Mouse (Mus musculus) liver, embryonic 13.5 days (tissue): Measurements from ENCODE around the gene D10Wsu102e. TPM values are rescaled to one million over a fixed set of nuclear protein-coding genes. Genes with fewer than 3 reads are reported as not detected.

Experiments
- ATAC-seq: fragments of 200-750 bp; cut with Nextera tagmentation; 2 replicates; pipeline ENCODE4 v1.8.0; 2017; ENCODE audit warnings: low read depth, mild to moderate bottlenecking, moderate number of reproducible peaks, moderate library complexity
- DNase-seq: peaks from one replicate; pipeline ENCODE4 v3.0.0; 2022
- H3K27ac ChIP-seq: fragments of 300-500 bp; sonication (generic); 2 replicates; pipeline ENCODE4 v1.5.1; 2015; ENCODE audit warnings: moderate library complexity, mild to moderate bottlenecking, inconsistent platforms
- H3K27me3 ChIP-seq: fragments of 300-500 bp; sonication (generic); 2 replicates; pipeline ENCODE4 v1.6.1; 2015; ENCODE audit warnings: mild to moderate bottlenecking, inconsistent platforms
- H3K36me3 ChIP-seq: fragments of 300-500 bp; sonication (generic); 2 replicates; pipeline ENCODE4 v1.6.1; 2015; ENCODE audit warnings: mild to moderate bottlenecking, inconsistent platforms
- H3K4me1 ChIP-seq: fragments of 300-500 bp; sonication (generic); replicated peaks from 2 replicates; pipeline ENCODE4 v1.6.1; 2015; ENCODE audit warnings: inconsistent platforms
- H3K4me2 ChIP-seq: fragments of 300-500 bp; sonication (generic); 2 replicates; pipeline ENCODE4 v1.6.1; 2015; ENCODE audit warnings: inconsistent platforms, mild to moderate bottlenecking, moderate library complexity
- H3K4me3 ChIP-seq: fragments of 300-500 bp; sonication (generic); replicated peaks from 2 replicates; pipeline ENCODE4 v1.5.1; 2015; ENCODE audit warnings: mild to moderate bottlenecking, inconsistent platforms
- H3K9ac ChIP-seq: fragments of 300-500 bp; sonication (generic); 2 replicates; pipeline ENCODE4 v1.6.1; 2015; ENCODE audit warnings: mild to moderate bottlenecking, inconsistent platforms
- H3K9me3 ChIP-seq: fragments of 300-500 bp; sonication (generic); replicated peaks from 2 replicates; pipeline ENCODE4 v1.6.1; 2016; ENCODE audit warnings: inconsistent platforms
- WGBS: fragments of 180-500 bp; shearing (Covaris S2); methylation state at CpG from one replicate; pipeline ENCODE4 v1.1.7; 2015; ENCODE audit not compliant: insufficient replicate concordance; 5-methylcytosine and 5-hydroxymethylcytosine counted together
- polyA plus RNA-seq: library from polyadenylated mRNA; unstranded; fragments of >200 nt; fragmentation: Nextera tagmentation; extraction: Ambion mirVana; gene quantifications from 2 replicates; pipeline ENCODE4 v1.2.1, GENCODE M21; 2015

The D10Wsu102e gene
- polyA plus RNA-seq, 1 experiment from 2014 or later: 0.28 TPM

DNA sequence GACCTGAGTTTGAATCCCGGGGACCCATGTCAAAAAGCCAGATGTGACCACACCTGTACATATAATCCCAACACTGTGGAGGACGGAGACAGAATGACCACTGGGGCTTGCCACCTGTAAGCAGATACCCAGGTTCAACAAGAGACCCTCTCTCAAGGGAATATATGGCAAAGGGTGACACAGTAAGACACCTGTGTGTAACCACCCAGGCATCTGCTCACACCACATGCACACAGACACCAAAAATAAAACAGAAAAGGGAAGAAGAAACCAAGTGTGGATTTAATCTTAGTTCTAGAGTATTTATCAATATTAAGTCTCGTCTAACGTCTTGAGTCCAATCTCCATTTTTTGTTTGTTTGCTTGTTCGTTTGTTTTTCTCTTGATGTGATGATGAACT lies 28.2 kb upstream of the D10Wsu102e start:
- Histone ChIP-seq H3K27ac (no peak overlapping the region), H3K4me2 (no peak overlapping the region), H3K9me3 (no peaks in the 10 kb centered on the region), H3K4me3 (no peak overlapping the region), H3K9ac (no peak overlapping the region), H3K4me1 (no peaks in the 10 kb centered on the region; the same call in 1 of the 2 replicates), H3K27me3 (peaks cover 42% of the 10 kb centered on the region), H3K36me3 (no peaks in the 10 kb centered on the region)
- ATAC-seq (no peak), DNase-seq (no peak)
- 60% methylated on average over 5 of the region's 5 CpGs for WGBS

DNA sequence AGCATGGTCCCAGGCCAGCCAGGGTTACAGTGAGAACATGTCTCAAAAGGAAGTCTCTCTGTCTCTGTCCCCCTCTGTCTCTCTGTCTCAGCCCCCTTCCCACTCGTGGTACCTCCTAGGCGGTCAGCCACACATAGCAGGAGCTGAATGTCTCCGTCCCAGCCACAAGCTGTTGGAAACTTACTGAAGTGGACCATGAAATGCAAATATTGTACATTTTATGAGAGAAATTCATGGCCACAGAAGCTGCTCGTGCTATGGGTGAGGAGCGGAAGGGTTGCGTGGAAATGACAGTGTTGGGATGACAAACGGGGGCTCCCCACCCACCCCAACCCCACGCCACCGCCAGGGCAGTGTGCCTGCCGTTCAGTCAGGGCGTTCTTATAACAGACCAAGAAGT lies 27.4 kb upstream of the D10Wsu102e start:
- Histone ChIP-seq H3K4me1 (no peaks in the 10 kb centered on the region; the same call in none of the 2 replicates), H3K9me3 (no peaks in the 10 kb centered on the region), H3K27me3 (peaks cover 50% of the 10 kb centered on the region), H3K36me3 (no peaks in the 10 kb centered on the region), H3K27ac (no peak overlapping the region), H3K4me3 (no peak overlapping the region), H3K4me2 (no peak overlapping the region), H3K9ac (no peak overlapping the region)
- no peak for ATAC-seq
- WGBS: 78% methylated on average over 11 of the region's 11 CpGs
- no peak for DNase-seq

DNA sequence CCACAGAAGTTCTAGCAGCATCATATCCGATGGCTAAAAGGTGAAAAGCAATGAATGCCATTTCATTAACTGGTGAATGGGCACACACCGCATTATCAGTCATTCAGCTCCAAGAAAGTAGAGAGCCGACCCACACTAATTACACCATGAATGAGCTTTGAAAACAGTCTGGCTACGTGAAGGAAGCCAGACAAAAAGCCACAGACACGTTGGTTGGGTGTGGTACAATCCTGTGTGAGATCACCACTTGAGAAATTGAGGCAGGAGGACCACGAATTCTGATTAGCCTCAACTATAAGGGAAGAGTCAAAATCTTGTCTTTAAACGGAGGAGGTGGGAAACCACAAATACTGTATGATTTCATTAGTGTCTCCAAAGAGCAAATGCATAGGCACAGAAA lies 23.7 kb upstream of the D10Wsu102e start:
- no peak overlapping the region for H3K4me2 ChIP-seq
- peaks cover 77% of the 10 kb centered on the region for H3K27me3 ChIP-seq
- 25% methylated on average over 7 of the region's 7 CpGs for WGBS
- no peaks in the 10 kb centered on the region; the same call in none of the 2 replicates for H3K4me1 ChIP-seq
- H3K36me3 ChIP-seq: no peaks in the 10 kb centered on the region
- H3K9ac ChIP-seq: no peak overlapping the region
- no peaks in the 10 kb centered on the region for H3K9me3 ChIP-seq
- no peak overlapping the region for H3K4me3 ChIP-seq
- no peak overlapping the region for H3K27ac ChIP-seq
- DNase-seq (no peak), ATAC-seq (no peak)

DNA sequence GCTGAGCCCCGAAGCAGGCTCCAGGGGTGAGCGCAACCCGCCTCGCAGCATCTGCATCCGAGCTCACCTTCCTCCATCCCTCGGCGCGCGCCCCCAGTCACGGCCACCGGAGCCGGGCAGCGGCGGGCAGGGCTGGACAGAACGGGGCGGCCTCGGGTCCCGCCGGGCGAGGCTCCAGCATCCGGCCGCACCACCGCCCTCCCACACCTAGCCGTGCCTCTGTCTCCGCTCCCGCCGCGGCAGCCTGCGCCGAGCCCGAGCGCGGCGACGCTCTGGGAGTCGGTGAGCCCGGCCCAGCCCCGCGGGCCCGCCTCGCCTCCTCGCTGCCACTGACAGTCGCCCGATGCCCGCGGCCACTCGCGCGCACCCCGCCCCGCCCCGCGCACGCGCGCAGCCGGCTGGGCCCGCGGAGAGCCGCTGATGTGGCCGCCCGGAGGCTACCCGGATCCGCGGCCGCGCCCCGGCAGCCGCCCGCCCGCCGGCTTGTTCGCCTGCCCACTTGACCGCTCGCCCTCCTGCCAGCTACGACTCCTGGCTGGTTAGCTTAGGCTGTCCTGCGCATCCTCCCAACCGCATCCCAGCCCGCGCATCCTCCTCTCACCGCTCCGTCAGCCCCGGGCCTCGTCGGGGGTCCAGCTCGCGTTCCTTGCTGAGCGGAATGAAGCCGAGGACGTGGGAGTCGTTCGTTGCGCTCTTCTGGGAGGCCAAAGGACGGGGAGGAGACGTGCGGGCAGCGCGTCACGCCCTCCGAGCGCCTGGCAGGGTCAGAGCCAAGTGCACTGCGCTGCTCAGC lies 22.7 kb upstream of the D10Wsu102e start, which contains the start of gene Slc41a2:
Gene Slc41a2, minus strand, starts transcription at position 724 of the 793 bp plus-strand sequence.
- WGBS: 1% methylated on average over 88 of the region's 102 CpGs
- H3K27ac ChIP-seq: no peak within 1 kb of the TSS
- H3K4me1 ChIP-seq: no peaks in the 10 kb centered on the region; the same call in none of the 2 replicates
- peaks cover 76% of the 10 kb centered on the region for H3K27me3 ChIP-seq
- no peak for DNase-seq
- no peaks in the 10 kb centered on the region for H3K36me3 ChIP-seq
- peak within 1 kb of the TSS; percentile 36; the same call in 1 of the 2 replicates for H3K9ac ChIP-seq
- peak within 1 kb of the TSS; percentile 55 for H3K4me3 ChIP-seq
- no peaks in the 10 kb centered on the region for H3K9me3 ChIP-seq
- H3K4me2 ChIP-seq: peak within 1 kb of the TSS; percentile 70
- ATAC-seq: no peak

DNA sequence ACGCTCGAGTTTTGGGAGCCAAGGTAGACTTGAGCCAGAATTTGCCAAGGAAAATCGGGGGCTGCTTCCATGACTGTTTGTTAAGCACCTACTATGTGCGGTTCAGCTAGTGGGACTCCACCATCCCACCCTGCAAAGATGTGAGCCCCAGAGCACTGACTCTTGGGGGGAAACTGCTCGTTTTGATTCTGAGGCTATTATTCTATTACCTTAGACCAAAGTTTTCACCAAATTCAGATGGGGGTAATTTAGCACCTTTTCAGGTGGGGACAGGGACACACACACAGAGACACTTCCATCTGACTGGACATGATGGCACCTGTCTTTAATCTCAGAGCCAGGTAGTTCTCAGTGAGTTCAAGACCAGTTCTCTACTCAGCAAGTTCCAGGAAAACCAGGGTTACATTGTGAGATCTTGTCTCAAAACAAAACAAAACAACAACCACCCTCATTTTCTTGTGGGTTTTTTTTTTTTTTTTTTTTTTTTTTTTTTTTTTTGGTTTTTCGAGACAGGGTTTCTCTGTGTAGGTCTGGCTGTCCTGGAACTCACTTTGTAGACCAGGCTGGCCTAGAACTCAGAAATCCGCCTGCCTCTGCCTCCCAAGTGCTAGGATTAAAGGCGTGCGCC lies 21.9 kb upstream of the D10Wsu102e start:
- Histone ChIP-seq H3K27me3 (peaks cover 68% of the 10 kb centered on the region), H3K27ac (no peak overlapping the region), H3K4me3 (peak overlapping the region; percentile 55), H3K4me1 (no peaks in the 10 kb centered on the region; the same call in none of the 2 replicates), H3K36me3 (no peaks in the 10 kb centered on the region), H3K9me3 (no peaks in the 10 kb centered on the region), H3K9ac (0 out of 2 replicates have a peak overlapping the region, but pooled peaks have one; percentile 36), H3K4me2 (peak overlapping the region; percentile 70)
- DNase-seq: no peak
- 40% methylated on average over 8 of the region's 9 CpGs for WGBS
- no peak for ATAC-seq

DNA sequence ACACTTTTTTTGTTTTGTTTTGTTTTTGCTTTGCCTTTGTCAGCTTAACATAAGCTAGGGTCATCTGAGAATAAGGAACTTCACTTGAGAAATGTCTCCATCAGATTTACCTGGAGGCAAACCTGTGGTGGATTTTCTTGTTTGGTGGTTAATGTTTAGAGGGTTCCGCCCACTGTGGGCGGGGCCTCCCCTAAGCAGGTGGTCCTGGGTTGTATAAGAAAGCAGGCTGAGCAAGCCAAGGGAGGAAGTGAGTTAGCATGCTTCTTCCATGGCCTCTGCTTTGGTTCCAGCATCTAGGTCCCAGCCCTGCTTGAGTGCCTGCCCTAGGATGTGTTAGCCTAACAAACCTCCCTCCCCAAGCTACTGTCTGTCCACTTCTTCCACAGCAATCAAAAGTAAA lies 18.8 kb upstream of the D10Wsu102e start:
- Histone ChIP-seq H3K9me3 (no peaks in the 10 kb centered on the region), H3K9ac (no peak overlapping the region), H3K4me1 (no peaks in the 10 kb centered on the region; the same call in none of the 2 replicates), H3K27ac (no peak overlapping the region), H3K4me2 (no peak overlapping the region), H3K36me3 (no peaks in the 10 kb centered on the region), H3K27me3 (peaks cover 40% of the 10 kb centered on the region), H3K4me3 (no peak overlapping the region)
- DNase-seq (no peak), ATAC-seq (no peak)
- WGBS: 21% methylated on average over 2 of the region's 2 CpGs

DNA sequence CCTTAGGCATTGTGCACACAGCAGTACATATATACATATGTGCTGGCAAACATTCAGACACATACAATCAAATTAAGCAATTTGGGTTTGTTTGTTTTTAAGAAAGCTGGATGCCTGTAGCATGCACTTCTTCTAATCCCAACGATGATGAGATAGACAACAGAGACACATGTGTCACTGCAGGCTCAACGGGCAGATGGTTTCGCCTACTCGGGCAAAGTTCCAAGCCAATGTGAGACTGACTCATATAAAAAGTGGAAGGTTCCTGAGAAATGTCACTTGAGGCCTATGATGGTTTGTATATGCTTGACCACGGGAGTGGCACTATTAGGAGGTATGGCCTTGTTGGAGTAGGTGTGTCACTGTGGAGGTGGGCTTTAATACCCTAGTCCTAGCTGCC lies 16.9 kb upstream of the D10Wsu102e start:
- WGBS: 66% methylated on average over 5 of the region's 5 CpGs
- Histone ChIP-seq H3K4me2 (no peak overlapping the region), H3K4me3 (no peak overlapping the region), H3K9ac (no peak overlapping the region), H3K9me3 (no peaks in the 10 kb centered on the region), H3K4me1 (no peaks in the 10 kb centered on the region), H3K36me3 (no peaks in the 10 kb centered on the region), H3K27ac (no peak overlapping the region), H3K27me3 (peaks cover 24% of the 10 kb centered on the region)
- no peak for DNase-seq
- ATAC-seq: no peak

DNA sequence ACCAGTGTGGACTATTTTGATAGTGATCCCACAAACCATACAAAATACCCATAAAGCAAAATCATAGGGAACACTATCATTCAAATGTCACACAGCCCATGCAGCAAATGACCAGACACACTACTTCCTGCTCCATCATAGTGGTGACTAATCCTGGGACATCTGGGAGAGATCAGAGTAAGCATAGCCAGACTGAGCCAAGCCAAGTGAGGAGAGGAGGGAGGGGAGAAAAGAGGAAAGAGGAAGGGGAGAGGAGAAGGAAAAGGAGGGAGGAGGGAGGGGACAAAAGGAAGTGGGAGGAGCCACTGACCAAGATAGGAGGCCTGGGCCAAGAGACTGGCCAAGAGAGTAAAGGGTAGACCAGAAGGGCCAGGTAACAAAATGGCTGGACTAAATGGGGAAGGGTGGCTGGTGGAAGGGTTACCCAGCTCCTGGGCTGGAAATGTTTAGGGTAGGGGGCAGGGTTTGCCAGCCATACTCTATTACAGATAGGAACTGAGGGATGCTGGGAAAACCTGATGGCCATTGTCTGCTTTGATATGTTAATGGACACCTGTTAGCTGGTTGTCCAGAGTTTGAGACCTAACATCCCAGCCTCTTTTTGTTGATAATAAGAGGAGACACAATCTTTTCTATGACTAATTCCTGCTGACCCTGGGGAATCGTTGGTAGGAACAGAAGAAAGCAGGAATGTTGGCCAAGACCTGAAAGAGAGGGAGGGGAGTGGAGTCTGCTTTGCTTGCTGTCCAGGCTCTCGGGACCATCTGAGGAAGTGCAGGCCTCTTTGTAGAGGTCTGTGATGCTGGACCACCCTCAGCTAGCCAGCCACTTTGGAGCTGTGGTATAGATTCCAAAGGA lies 16.0 kb upstream of the D10Wsu102e start:
- Histone ChIP-seq H3K27ac (no peak overlapping the region), H3K36me3 (no peaks in the 10 kb centered on the region), H3K4me3 (no peak overlapping the region), H3K9me3 (no peaks in the 10 kb centered on the region), H3K27me3 (peaks cover 21% of the 10 kb centered on the region), H3K4me1 (no peaks in the 10 kb centered on the region), H3K9ac (no peak overlapping the region), H3K4me2 (no peak overlapping the region)
- 55% methylated on average over 2 of the region's 2 CpGs for WGBS
- DNase-seq: no peak
- ATAC-seq: no peak

DNA sequence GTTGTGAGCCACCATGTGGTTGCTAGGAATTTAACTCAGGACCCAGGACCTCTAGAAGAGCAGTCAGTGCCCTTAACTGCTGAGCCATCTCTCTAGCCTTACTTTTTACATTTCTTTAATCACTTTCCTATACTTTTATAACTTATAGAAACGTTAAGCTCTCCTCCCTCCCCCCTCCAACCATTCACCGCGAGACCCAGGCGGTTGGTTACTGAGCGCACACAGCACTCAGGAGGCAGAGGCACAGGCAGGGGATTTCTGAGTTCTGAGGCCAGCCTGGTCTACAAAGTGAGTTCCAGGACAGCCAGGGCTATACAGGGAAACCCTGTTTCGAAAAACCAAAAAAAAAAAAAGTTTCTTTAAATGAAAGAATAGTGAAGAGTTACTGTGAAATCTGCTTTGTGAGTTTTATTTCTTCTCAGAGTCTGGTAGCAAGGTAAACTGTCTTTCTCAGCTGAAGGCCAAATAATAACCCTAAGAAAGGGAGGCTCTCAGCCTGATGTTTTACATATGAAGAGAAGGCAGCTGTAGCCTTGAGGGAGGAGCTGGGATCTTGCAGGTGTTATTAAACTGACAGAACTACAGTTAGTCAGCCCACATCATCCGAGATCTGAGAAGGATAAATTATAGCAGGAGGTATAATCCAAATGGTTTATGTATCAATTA lies 14.2 kb upstream of the D10Wsu102e start:
- no peak overlapping the region for H3K27ac ChIP-seq
- no peaks in the 10 kb centered on the region for H3K9me3 ChIP-seq
- 51% methylated on average over 7 of the region's 7 CpGs for WGBS
- no peak for ATAC-seq
- no peaks in the 10 kb centered on the region for H3K4me1 ChIP-seq
- H3K27me3 ChIP-seq: peaks cover 10% of the 10 kb centered on the region; the same call in 1 of the 2 replicates
- H3K9ac ChIP-seq: no peak overlapping the region
- no peak for DNase-seq
- no peaks in the 10 kb centered on the region for H3K36me3 ChIP-seq
- no peak overlapping the region for H3K4me3 ChIP-seq
- no peak overlapping the region for H3K4me2 ChIP-seq

DNA sequence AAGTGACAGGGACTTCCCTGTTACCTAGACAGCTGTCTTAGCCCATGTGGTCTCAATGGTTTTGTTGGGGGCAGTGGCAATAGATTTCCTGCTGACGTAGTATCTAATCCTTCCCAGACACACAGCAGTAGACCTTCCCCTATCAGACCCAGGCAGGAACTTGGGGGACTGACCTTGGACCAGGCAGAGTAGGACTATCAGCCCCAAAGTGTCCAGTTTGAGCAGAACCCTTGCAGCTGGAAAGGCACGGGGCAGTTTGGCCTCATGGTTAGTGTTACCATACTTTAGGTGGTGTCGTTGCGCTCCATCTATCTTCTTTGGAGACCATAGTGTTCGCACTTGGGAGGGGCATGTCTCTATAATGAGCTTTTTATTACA lies 13.7 kb upstream of the D10Wsu102e start:
- H3K4me1 ChIP-seq: no peaks in the 10 kb centered on the region
- H3K27ac ChIP-seq: no peak overlapping the region
- no peak overlapping the region for H3K9ac ChIP-seq
- no peak overlapping the region for H3K4me3 ChIP-seq
- no peak for DNase-seq
- no peaks in the 10 kb centered on the region for H3K36me3 ChIP-seq
- 59% methylated on average over 5 of the region's 5 CpGs for WGBS
- H3K4me2 ChIP-seq: no peak overlapping the region
- H3K9me3 ChIP-seq: no peaks in the 10 kb centered on the region
- H3K27me3 ChIP-seq: peaks cover 10% of the 10 kb centered on the region; the same call in 1 of the 2 replicates
- ATAC-seq: no peak
